Mouse (Mus musculus): ENCODE measurements around the gene Elmsan1.

DNA sequence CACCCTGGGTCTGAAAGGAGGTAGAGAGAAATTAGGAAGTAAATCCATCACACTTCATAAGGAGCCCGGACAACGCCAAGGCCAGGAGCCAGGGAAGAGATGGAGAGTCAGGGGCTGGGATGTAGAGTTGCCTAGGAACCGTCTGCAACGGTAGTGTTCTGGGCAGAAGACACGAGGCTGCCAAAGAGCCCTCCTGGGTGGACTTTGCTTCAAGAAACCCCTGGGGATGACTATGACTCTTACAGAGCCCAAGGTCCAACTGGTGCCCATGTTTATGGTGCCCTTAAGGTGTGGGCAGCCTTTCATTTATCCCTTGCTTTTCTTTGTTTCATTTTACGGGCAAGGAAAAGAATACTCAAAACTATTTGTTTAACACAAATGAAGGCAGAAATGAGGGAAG is 36.7 kb downstream of the Elmsan1 start:
- no peak for TF ChIP-seq CTCF (conservative IDR thresholded peaks at IDR 0.05; ENCODE audit: low read length)
- no peak for TF ChIP-seq POU5F1 (IDR thresholded peaks at IDR 0.05; ENCODE audit: borderline replicate concordance, low read length)
- TF ChIP-seq NANOG (IDR thresholded peaks at IDR 0.05; ENCODE audit: borderline replicate concordance, low read length), result no peak
